Mouse (Mus musculus): ENCODE data around the gene Dnali1. TPM values are rescaled to one million over a fixed set of nuclear protein-coding genes. Genes with fewer than 3 reads are reported as not detected.
A peak's percentile ranks its signal among the peaks of the same experiment; 100 is the strongest.

Dnali1 gene
- polyA plus RNA-seq, 1 experiment from 2014 or later, result 1.1 TPM

DNA sequence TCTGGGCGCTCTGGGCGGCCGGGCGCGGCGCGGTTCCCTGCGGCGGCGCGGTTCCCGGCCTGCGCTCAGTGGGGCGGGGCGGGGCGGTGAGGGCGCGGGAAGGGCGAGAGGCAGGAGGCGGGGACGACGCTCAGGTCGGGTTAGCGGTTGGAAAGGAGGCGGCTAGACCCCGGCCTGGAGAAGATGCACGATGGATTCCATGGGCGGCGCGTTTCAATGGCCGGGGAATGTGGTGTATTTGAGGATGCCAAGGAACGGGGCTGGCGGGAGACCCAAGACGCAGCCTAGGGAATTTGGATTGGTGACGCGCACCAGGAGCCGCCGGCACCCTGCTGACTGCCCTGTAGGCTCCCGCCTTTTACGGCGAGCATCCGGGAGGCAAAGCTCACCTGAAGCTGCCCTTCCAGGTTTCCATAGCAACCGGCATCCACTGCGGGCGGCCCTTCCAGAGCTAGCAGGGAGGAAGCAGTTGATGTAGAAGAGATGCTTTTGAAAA, 19.9 kb upstream of the Dnali1 start:
- Histone ChIP-seq H3K4me3 (ENCODE audit: low read depth, low read length) (peak overlapping the region; percentile 83), H3K27ac (ENCODE audit: low read depth, low read length) (peak overlapping the region; percentile 98), H3K9ac (ENCODE audit: low read length) (peak overlapping the region; percentile 92), H3K4me1 (ENCODE audit: control insufficient read depth, insufficient read depth, low read length) (peaks cover 9% of the 10 kb centered on the region), H3K4me2 (ENCODE audit: low read length) (peak overlapping the region; percentile 87), H3K36me3 (ENCODE audit: control insufficient read depth, insufficient read depth, low read length) (peaks cover 33% of the 10 kb centered on the region), H3K9me3 (replicated peaks; ENCODE audit: control insufficient read depth, low read length) (no peaks in the 10 kb centered on the region), H3K27me3 (replicated peaks; ENCODE audit: control insufficient read depth, insufficient read depth, low read length) (no peaks in the 10 kb centered on the region)
- peak; percentile 92 for ATAC-seq
- 0% methylated on average over 45 of the region's 45 CpGs for WGBS
- peak; percentile 85 for DNase-seq (ENCODE audit: low spot score)

DNA sequence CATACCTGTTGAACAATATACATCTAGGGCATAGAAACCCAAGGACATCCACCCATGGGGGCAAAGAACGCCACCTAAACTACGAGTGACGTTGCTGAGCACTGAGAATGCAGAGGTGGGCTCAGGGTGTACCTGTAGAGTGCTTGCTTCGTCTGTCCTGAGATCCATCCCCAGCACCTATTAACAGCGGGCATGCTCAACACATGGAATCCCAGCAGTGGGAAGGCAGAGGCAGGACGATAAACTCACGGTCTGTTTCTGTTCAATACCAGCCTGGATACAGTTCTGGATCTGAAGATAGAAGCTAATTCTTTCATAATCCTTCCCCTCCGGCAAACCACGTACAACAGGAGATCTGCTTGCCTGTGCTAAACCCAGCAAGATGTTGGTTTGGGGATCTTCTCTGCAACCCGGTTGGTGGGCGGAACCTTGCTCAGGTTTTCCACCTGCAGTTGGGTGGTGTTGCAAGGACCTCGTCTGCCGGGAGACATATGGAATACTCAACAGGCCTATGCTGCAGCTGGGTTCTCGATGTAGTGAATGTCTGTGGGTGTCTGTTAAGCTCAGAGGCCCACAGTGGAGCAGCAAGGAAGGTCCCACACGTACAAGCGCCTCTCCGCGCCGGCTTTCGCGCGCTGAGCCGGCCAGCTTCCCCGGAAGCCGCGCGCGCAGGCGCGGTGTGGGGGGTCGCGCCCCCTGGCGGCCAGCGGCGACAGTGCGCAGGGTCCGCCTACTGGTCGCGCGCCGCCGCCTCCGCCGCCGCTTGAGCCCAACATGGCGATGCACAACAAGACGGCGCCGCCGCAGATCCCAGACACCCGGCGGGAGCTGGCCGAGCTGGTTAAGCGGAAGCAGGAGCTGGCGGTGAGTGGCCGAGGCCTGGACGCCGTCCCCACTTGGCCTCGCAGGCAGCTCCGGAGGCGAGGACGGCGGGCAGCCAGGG, 19.2 kb upstream of the Dnali1 start, which contains the start of gene Meaf6:
Meaf6 (plus strand) TSS at position 732 of the 943 bp plus-strand sequence.
- Histone ChIP-seq H3K4me2 (ENCODE audit: low read length) (peak within 1 kb of the TSS; percentile 87), H3K4me3 (ENCODE audit: low read depth, low read length) (peak within 1 kb of the TSS; percentile 83), H3K36me3 (ENCODE audit: control insufficient read depth, insufficient read depth, low read length) (peaks cover 26% of the 10 kb centered on the region), H3K27ac (ENCODE audit: low read depth, low read length) (peak within 1 kb of the TSS; percentile 98), H3K9ac (ENCODE audit: low read length) (peak within 1 kb of the TSS; percentile 92), H3K4me1 (ENCODE audit: control insufficient read depth, insufficient read depth, low read length) (peaks cover 9% of the 10 kb centered on the region), H3K27me3 (replicated peaks; ENCODE audit: control insufficient read depth, insufficient read depth, low read length) (no peaks in the 10 kb centered on the region), H3K9me3 (replicated peaks; ENCODE audit: control insufficient read depth, low read length) (no peaks in the 10 kb centered on the region)
- 1% methylated on average over 63 of the region's 63 CpGs for WGBS
- DNase-seq (ENCODE audit: low spot score) (peak; percentile 90), ATAC-seq (peak; percentile 90)

DNA sequence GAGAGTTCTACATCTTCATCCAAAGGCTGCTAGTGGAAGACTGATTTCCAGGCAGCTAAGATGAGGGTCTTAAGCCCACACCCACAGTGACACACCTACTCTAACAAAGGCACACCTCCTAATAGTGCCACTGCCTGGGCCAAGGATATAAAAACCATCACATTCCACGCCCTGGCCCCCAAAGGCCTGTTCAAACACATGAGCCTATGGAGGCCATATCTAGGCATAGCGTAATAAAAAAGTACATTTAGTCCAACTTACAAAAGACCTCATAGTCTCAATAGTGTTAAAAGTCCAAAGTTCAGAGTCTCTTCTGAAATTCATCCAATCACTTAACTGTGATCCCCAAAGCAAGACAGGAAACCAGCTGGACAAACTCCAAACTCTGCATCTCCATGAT, 13.2 kb upstream of the Dnali1 start:
- no peaks in the 10 kb centered on the region for H3K9me3 ChIP-seq (replicated peaks; ENCODE audit: control insufficient read depth, low read length)
- no peak for DNase-seq (ENCODE audit: low spot score)
- H3K4me2 ChIP-seq (ENCODE audit: low read length), result no peak overlapping the region
- no peaks in the 10 kb centered on the region for H3K4me1 ChIP-seq (ENCODE audit: control insufficient read depth, insufficient read depth, low read length)
- H3K36me3 ChIP-seq (ENCODE audit: control insufficient read depth, insufficient read depth, low read length), result peaks cover 28% of the 10 kb centered on the region
- ATAC-seq, result no peak
- no peak overlapping the region for H3K9ac ChIP-seq (ENCODE audit: low read length)
- no peak overlapping the region for H3K4me3 ChIP-seq (ENCODE audit: low read depth, low read length)
- no peak overlapping the region for H3K27ac ChIP-seq (ENCODE audit: low read depth, low read length)
- WGBS, result 91% methylated on average over 2 of the region's 2 CpGs
- no peaks in the 10 kb centered on the region for H3K27me3 ChIP-seq (replicated peaks; ENCODE audit: control insufficient read depth, insufficient read depth, low read length)

DNA sequence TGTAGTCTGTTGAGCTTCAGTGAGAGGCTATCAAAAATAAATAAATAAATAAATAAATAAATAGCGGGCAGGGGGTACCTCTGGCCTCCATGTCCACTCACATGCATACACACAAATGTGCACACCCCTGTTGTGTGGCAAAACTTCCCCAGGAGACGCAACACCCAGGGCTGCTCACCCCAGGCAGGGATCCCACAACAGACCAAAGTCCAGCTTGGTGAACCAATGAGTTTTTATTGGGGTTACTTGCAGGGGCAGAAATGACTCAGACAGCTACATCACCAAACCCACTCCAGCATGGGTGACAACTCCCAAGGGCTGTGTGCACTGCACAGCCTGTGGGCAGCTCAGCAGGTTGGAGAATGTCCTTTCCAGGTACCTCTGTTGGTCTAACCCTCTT, 12.2 kb upstream of the Dnali1 start:
- no peak overlapping the region for H3K9ac ChIP-seq (ENCODE audit: low read length)
- H3K27ac ChIP-seq (ENCODE audit: low read depth, low read length), result no peak overlapping the region
- 90% methylated on average over 2 of the region's 2 CpGs for WGBS
- H3K27me3 ChIP-seq (replicated peaks; ENCODE audit: control insufficient read depth, insufficient read depth, low read length), result no peaks in the 10 kb centered on the region
- no peak overlapping the region for H3K4me3 ChIP-seq (ENCODE audit: low read depth, low read length)
- H3K4me2 ChIP-seq (ENCODE audit: low read length), result no peak overlapping the region
- H3K4me1 ChIP-seq (ENCODE audit: control insufficient read depth, insufficient read depth, low read length), result no peaks in the 10 kb centered on the region
- H3K9me3 ChIP-seq (replicated peaks; ENCODE audit: control insufficient read depth, low read length), result no peaks in the 10 kb centered on the region
- peaks cover 38% of the 10 kb centered on the region for H3K36me3 ChIP-seq (ENCODE audit: control insufficient read depth, insufficient read depth, low read length)
- ATAC-seq (no peak), DNase-seq (ENCODE audit: low spot score) (no peak)

DNA sequence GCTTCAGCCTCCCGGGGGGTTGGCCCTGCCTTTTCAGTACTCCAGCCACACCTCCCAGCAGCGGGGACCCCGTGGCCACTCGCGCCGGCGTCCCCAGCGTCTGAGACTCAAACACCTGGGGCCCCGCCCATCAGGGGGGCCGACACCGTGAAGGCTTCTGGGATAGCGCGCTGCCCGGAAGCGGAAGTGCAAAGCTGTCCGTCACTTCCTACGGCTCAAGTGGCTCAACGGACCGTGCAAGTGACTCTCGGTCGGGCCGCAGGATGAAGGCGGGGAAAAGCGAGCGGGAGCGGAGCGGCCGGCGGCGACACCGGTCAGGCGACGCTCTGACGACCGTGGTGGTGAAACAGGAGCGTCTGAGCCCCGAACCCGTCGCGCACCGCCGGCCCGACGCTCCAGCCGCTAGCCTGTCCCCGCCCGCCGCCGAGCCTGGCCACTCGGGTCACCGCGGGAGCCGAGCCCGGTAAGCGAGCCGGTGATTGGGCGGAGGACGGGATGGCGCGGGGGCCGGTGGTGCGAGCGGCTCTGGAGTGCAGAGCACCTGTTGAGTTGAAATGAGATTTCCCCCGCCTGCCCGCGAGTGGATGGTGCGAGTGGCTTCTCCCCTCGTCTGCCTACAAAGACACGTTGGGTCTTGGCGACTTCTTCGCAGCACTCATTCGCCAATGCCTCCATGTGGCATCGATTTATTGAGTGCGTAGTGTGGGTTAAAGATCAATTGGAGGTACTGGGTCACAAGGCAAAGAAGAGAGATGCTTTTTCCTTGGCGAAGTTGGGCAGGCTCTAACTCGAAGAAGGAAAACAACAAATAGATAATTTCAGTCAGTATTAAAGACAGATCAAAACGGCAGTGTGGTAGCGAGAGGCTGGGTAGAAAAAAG, 1.2 kb upstream of the Dnali1 start, which contains the start of gene Snip1:
Snip1 (plus strand) TSS at position 183 of the 881 bp plus-strand sequence.
- peak within 1 kb of the TSS; percentile 92 for H3K4me2 ChIP-seq (ENCODE audit: low read length)
- H3K27me3 ChIP-seq (replicated peaks; ENCODE audit: control insufficient read depth, insufficient read depth, low read length), result no peaks in the 10 kb centered on the region
- no peak within 1 kb of the TSS for H3K27ac ChIP-seq (ENCODE audit: low read depth, low read length)
- H3K36me3 ChIP-seq (ENCODE audit: control insufficient read depth, insufficient read depth, low read length), result peaks cover 32% of the 10 kb centered on the region
- DNase-seq (ENCODE audit: low spot score), result peak; percentile 96
- 1% methylated on average over 78 of the region's 78 CpGs for WGBS
- H3K9me3 ChIP-seq (replicated peaks; ENCODE audit: control insufficient read depth, low read length), result no peaks in the 10 kb centered on the region
- H3K4me1 ChIP-seq (ENCODE audit: control insufficient read depth, insufficient read depth, low read length), result peaks cover 9% of the 10 kb centered on the region
- H3K9ac ChIP-seq (ENCODE audit: low read length), result peak within 1 kb of the TSS; percentile 83
- H3K4me3 ChIP-seq (ENCODE audit: low read depth, low read length), result peak within 1 kb of the TSS; percentile 92
- peak; percentile 96 for ATAC-seq

DNA sequence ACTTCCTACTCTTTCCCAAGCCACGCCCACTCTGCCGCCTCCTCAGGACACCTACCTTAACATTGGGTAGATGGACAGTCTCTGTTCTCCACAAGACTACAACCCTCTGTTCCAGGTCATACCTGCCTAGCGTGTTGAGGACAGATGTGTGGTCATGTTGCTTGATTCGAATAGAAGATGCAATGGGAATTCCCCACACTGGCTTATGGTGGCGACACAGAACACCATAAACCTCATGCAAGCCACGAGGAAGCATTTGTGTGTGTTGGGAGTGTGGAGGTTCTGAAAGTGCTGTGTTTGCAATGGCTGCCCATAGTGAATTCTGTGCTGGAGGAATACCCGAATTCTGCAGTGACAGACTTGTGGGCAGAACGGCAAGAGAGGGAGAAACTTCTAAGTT, 1.7 kb downstream of the Dnali1 start:
- H3K4me2 ChIP-seq (ENCODE audit: low read length), result no peak overlapping the region
- no peak overlapping the region for H3K27ac ChIP-seq (ENCODE audit: low read depth, low read length)
- DNase-seq (ENCODE audit: low spot score) (no peak), ATAC-seq (no peak)
- H3K4me3 ChIP-seq (ENCODE audit: low read depth, low read length), result no peak overlapping the region
- H3K4me1 ChIP-seq (ENCODE audit: control insufficient read depth, insufficient read depth, low read length), result peaks cover 9% of the 10 kb centered on the region
- WGBS, result 83% methylated on average over 8 of the region's 8 CpGs
- H3K9ac ChIP-seq (ENCODE audit: low read length), result no peak overlapping the region
- no peaks in the 10 kb centered on the region for H3K27me3 ChIP-seq (replicated peaks; ENCODE audit: control insufficient read depth, insufficient read depth, low read length)
- H3K9me3 ChIP-seq (replicated peaks; ENCODE audit: control insufficient read depth, low read length), result no peaks in the 10 kb centered on the region
- peaks cover 3% of the 10 kb centered on the region for H3K36me3 ChIP-seq (ENCODE audit: control insufficient read depth, insufficient read depth, low read length)

DNA sequence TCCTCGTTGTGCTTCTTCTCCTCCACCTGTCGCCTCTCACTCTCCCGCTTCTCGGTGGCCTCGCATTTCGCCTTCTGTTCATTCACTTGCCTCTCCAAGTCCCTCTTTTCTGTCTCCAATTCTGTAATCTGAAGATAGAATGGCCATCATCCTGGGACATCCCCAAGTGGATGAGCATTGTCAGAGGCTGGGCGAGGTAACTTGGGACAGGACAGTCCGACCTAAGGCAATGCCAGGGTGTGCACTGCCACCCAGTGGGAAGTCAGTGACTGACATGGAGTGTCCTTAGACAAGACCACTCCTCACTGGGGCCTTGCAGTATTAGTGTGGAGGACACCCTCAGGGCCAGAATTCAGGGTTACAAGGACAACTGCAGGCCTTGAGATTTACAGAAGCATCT, 6.5 kb downstream of the Dnali1 start:
- DNase-seq (ENCODE audit: low spot score) (peak; percentile 71), ATAC-seq (peak; percentile 60)
- Histone ChIP-seq H3K9ac (ENCODE audit: low read length) (no peak overlapping the region), H3K4me2 (ENCODE audit: low read length) (peak overlapping the region; percentile 24), H3K27me3 (replicated peaks; ENCODE audit: control insufficient read depth, insufficient read depth, low read length) (no peaks in the 10 kb centered on the region), H3K36me3 (ENCODE audit: control insufficient read depth, insufficient read depth, low read length) (peaks cover 26% of the 10 kb centered on the region), H3K4me1 (ENCODE audit: control insufficient read depth, insufficient read depth, low read length) (no peaks in the 10 kb centered on the region), H3K9me3 (replicated peaks; ENCODE audit: control insufficient read depth, low read length) (no peaks in the 10 kb centered on the region), H3K4me3 (ENCODE audit: low read depth, low read length) (no peak overlapping the region), H3K27ac (ENCODE audit: low read depth, low read length) (no peak overlapping the region)
- 2% methylated on average over 8 of the region's 8 CpGs for WGBS

DNA sequence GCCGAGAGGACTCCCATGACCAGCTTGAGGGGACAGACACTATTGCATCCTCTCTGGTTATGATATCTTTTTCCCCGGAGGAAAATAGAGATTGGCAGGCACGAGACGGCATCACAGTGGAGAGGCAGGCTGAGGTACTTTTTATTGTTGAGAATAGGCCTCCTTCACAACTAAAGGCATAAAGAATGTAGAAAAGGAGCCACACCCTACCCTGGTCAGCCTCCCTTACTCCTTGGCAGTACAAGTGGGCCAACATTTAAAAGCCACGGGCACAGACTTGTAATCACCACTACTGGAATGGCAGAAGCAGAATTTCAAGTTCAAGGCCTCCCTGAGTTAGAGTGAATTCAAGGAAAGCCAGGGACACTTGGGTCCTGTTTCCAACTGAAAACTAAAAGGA, 7.5 kb downstream of the Dnali1 start:
- H3K36me3 ChIP-seq (ENCODE audit: control insufficient read depth, insufficient read depth, low read length), result peaks cover 36% of the 10 kb centered on the region
- H3K27me3 ChIP-seq (replicated peaks; ENCODE audit: control insufficient read depth, insufficient read depth, low read length), result no peaks in the 10 kb centered on the region
- no peak overlapping the region for H3K27ac ChIP-seq (ENCODE audit: low read depth, low read length)
- no peaks in the 10 kb centered on the region for H3K9me3 ChIP-seq (replicated peaks; ENCODE audit: control insufficient read depth, low read length)
- no peaks in the 10 kb centered on the region for H3K4me1 ChIP-seq (ENCODE audit: control insufficient read depth, insufficient read depth, low read length)
- no peak overlapping the region for H3K9ac ChIP-seq (ENCODE audit: low read length)
- DNase-seq (ENCODE audit: low spot score) (no peak), ATAC-seq (no peak)
- H3K4me2 ChIP-seq (ENCODE audit: low read length), result no peak overlapping the region
- H3K4me3 ChIP-seq (ENCODE audit: low read depth, low read length), result no peak overlapping the region
- 56% methylated on average over 5 of the region's 5 CpGs for WGBS

Data from forebrain, embryonic 14.5 days (tissue).